8 mouse cellular contexts compared by ENCODE assay signal in the genomic region with DNA sequence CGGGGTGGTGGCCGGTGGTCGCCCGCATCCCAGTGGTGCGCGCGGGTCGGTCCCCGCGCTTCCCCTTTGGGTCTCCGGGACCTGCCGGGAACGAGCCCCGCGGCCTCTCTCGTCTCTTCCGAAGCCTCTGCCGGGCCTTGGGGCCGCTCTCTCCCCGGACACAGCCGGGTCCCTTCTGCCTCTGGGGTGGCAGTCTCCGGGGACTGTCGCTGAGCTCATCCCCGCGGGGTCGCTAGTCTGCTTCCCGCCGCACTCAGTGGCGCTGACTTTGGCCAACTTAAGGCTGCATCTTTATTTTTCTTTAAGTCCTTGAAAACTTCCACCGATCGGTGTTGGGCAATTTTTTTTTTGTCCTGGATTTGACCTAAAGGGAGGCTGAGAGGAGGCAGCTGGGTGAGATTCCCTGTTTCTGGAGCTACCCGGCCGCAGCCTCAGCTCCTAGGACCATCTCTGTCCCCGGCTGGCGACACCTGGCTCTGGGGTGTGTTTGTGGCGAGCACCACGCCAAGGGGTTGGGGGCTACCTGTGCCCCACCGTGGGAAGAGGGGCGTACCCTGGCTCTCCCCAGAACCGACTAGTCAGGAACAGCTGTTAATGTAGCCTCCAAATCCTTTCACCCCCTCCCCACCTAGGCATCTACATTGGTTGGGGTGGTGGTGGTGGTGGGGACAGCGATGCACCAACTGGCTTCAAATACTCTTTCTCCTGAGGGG. TPM values are rescaled to one million over a fixed set of nuclear protein-coding genes. Genes with fewer than 3 reads are reported as not detected.
A peak's percentile ranks its signal among the peaks of the same experiment; 100 is the strongest.
DNase-seq lines count a peak whose midpoint lies in the region; ATAC-seq and TF ChIP-seq lines count a peak whose summit lies in the region.

No protein-coding gene starts in this region.

- H3K4me1 ChIP-seq in embryonic facial prominence, embryonic 12.5 days, result peaks cover 34% of the 10 kb centered on the region
- 0 out of 2 replicates have a peak, but pooled peaks cover 7% of the 10 kb centered on the region for H3K4me1 ChIP-seq in heart, embryonic 16.5 days (ENCODE audit: control insufficient read depth, insufficient read depth, low read length)
- H3K4me1 ChIP-seq in lung, embryonic 14.5 days (ENCODE audit: insufficient read depth), result peaks cover 26% of the 10 kb centered on the region
- peaks cover 31% of the 10 kb centered on the region for H3K4me1 ChIP-seq in neural tube, embryonic 14.5 days (ENCODE audit: control insufficient read depth, insufficient read depth, low read length)

- peak overlapping the region; percentile 87 for H3K27ac ChIP-seq in embryonic facial prominence, embryonic 12.5 days
- H3K27ac ChIP-seq in heart, embryonic 16.5 days (ENCODE audit: low read length), result peak overlapping the region; percentile 77
- H3K27ac ChIP-seq in lung, embryonic 14.5 days (ENCODE audit: low read depth), result peak overlapping the region; percentile 87
- peak overlapping the region; percentile 63 for H3K27ac ChIP-seq in neural tube, embryonic 14.5 days (ENCODE audit: low read depth, low read length)

- peak; percentile 31; the same call in 1 of the 2 replicates for TF ChIP-seq CTCF in lung, embryonic 14.5 days (IDR thresholded peaks at IDR 0.05; ENCODE audit: low read depth)

- peak overlapping the region; percentile 84 for H3K9ac ChIP-seq in embryonic facial prominence, embryonic 12.5 days
- peak overlapping the region; percentile 91 for H3K9ac ChIP-seq in heart, embryonic 16.5 days (ENCODE audit: low read length)
- peak overlapping the region; percentile 87 for H3K9ac ChIP-seq in lung, embryonic 14.5 days
- H3K9ac ChIP-seq in neural tube, embryonic 14.5 days (replicated peaks; ENCODE audit: low read depth, low read length), result peak overlapping the region; percentile 83

- peak overlapping the region; percentile 81 for H3K4me3 ChIP-seq in embryonic facial prominence, embryonic 12.5 days
- H3K4me3 ChIP-seq in heart, embryonic 16.5 days (ENCODE audit: low read length), result peak overlapping the region; percentile 84
- H3K4me3 ChIP-seq in lung, embryonic 14.5 days (ENCODE audit: low read depth, low read length), result peak overlapping the region; percentile 75
- peak overlapping the region; percentile 83 for H3K4me3 ChIP-seq in neural tube, embryonic 14.5 days (ENCODE audit: low read depth, low read length)

- WGBS in embryonic facial prominence, embryonic 12.5 days, result under 1% methylated on average over 41 of the region's 41 CpGs
- WGBS in heart, embryonic 16.5 days, result under 1% methylated on average over 41 of the region's 41 CpGs
- WGBS in lung, embryonic 14.5 days, result under 1% methylated on average over 41 of the region's 41 CpGs
- WGBS in neural tube, embryonic 14.5 days, result under 1% methylated on average over 32 of the region's 41 CpGs

- no peaks in the 10 kb centered on the region for H3K27me3 ChIP-seq in embryonic facial prominence, embryonic 12.5 days
- 0 out of 2 replicates have a peak, but pooled peaks cover 2% of the 10 kb centered on the region for H3K27me3 ChIP-seq in heart, embryonic 16.5 days (ENCODE audit: control insufficient read depth, insufficient read depth, low read length)
- no peaks in the 10 kb centered on the region for H3K27me3 ChIP-seq in lung, embryonic 14.5 days (ENCODE audit: insufficient read depth, low read length)
- no peaks in the 10 kb centered on the region for H3K27me3 ChIP-seq in neural tube, embryonic 14.5 days (ENCODE audit: control insufficient read depth, insufficient read depth, low read length)

- H3K36me3 ChIP-seq in embryonic facial prominence, embryonic 12.5 days, result no peaks in the 10 kb centered on the region
- H3K36me3 ChIP-seq in heart, embryonic 16.5 days (ENCODE audit: control insufficient read depth, insufficient read depth), result no peaks in the 10 kb centered on the region
- H3K36me3 ChIP-seq in lung, embryonic 14.5 days (ENCODE audit: insufficient read depth), result peaks cover 17% of the 10 kb centered on the region
- no peaks in the 10 kb centered on the region for H3K36me3 ChIP-seq in neural tube, embryonic 14.5 days (ENCODE audit: control insufficient read depth, insufficient read depth, low read length)

- DNase-seq in adrenal gland, adult 8-10 months, result peak; percentile 37
- DNase-seq in kidney, postnatal 14 days, result peak; percentile 68
- peak; percentile 81 for DNase-seq in lung, embryonic 14.5 days
- peak; percentile 58 for DNase-seq in thymus, postnatal 0 days (ENCODE audit: low spot score)

- ATAC-seq in CD4-positive, CD25-positive, alpha-beta regulatory T cell, adult 4 months, result peak; percentile 58
- peak; percentile 68; the same call in 1 of the 2 replicates for ATAC-seq in embryonic facial prominence, embryonic 12.5 days (ENCODE audit: insufficient number of reproducible peaks, insufficient read depth, low FRiP score, low TSS enrichment)
- peak; percentile 73 for ATAC-seq in heart, embryonic 16.5 days (replicated peaks; ENCODE audit: extremely low read depth, insufficient read depth, low FRiP score)
- ATAC-seq in lung, embryonic 14.5 days (ENCODE audit: insufficient read depth), result peak; percentile 68
- ATAC-seq in neural tube, embryonic 14.5 days (ENCODE audit: low read depth), result peak; percentile 75

- H3K4me2 ChIP-seq in embryonic facial prominence, embryonic 12.5 days (replicated peaks), result peak overlapping the region; percentile 84
- H3K4me2 ChIP-seq in heart, embryonic 16.5 days (ENCODE audit: low read depth, low read length), result peak overlapping the region; percentile 87
- peak overlapping the region; percentile 92 for H3K4me2 ChIP-seq in lung, embryonic 14.5 days
- H3K4me2 ChIP-seq in neural tube, embryonic 14.5 days (ENCODE audit: low read depth, low read length), result peak overlapping the region; percentile 88

- no peaks in the 10 kb centered on the region for H3K9me3 ChIP-seq in embryonic facial prominence, embryonic 12.5 days
- H3K9me3 ChIP-seq in heart, embryonic 16.5 days (replicated peaks; ENCODE audit: control insufficient read depth, low read length), result no peaks in the 10 kb centered on the region
- H3K9me3 ChIP-seq in lung, embryonic 14.5 days (ENCODE audit: low read depth, low read length), result no peaks in the 10 kb centered on the region
- H3K9me3 ChIP-seq in neural tube, embryonic 14.5 days (ENCODE audit: control insufficient read depth, low read length), result no peaks in the 10 kb centered on the region

RNA-seq across cellular contexts. Expression of a gene that starts 0.9 kb away (rescaled TPM):
- polyA plus RNA-seq in CD4-positive, CD25-positive, alpha-beta regulatory T cell, adult 4 months (2017; shearing (Covaris generic)), result 1 to 10 TPM; 7.4 to 8.0 TPM
- 10 to 100 TPM in 2 of 4 experiments, 1 to 10 TPM in 2; 8.7 to 13.5 (median 10.4) TPM for total RNA-seq in adrenal gland, adult 8-10 months (2022)
- polyA plus RNA-seq in embryonic facial prominence, embryonic 12.5 days (2016; fragmentation: Nextera tagmentation; extraction: Ambion mirVana), result 15.5 and 16.0 TPM in 2 replicates
- polyA plus RNA-seq in heart, embryonic 16.5 days (2015; fragmentation: Nextera tagmentation; extraction: Ambion mirVana), result 4.9 and 5.3 TPM in 2 replicates
- 21.2 and 22.5 TPM in 2 replicates for polyA plus RNA-seq in lung, embryonic 14.5 days (2014; fragmentation: Nextera tagmentation; extraction: Ambion mirVana)
- 24.0 and 25.5 TPM in 2 replicates for polyA plus RNA-seq in neural tube, embryonic 14.5 days (2014; fragmentation: Nextera tagmentation; extraction: Ambion mirVana)
- polyA plus RNA-seq in thymus, postnatal 0 days (2015; fragmentation: Nextera tagmentation; extraction: Ambion mirVana), result 6.0 and 6.5 TPM in 2 replicates

Comparison
In these comparisons a context has a peak if more than half of its experiments do, and no peak if none do; other contexts are left out.
1. Peak in every context shown above with its lines: DNase-seq, ATAC-seq, H3K4me3 ChIP-seq and H3K27ac ChIP-seq.